Mouse (Mus musculus): ENCODE data around the gene Spag6.

DNA sequence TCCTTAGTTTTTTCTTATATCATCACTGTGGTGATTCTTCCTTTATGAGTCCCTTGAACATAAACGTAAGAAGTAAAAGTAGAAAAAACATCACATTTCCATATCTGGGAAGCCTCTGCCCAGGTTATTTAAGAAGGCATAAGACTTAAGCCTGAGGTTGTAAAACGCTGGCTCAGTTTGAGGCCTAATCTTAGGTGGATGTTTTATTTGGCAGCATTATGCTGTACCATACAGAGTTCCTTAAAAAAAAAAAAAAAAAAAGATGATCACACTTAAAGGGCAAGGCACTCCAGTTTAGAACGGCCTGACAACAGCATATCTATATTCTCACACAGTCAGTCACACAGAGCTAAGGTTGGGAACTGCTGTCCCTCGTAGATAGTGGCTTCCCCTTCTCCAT lies 32.0 kb downstream of the Spag6 start:
- TF ChIP-seq POLR2A (IDR thresholded peaks at IDR 0.05; ENCODE audit: borderline replicate concordance, insufficient read depth, low read length) (no peak), CTCF (IDR thresholded peaks at IDR 0.05; ENCODE audit: borderline replicate concordance, insufficient read depth, low read depth, low read length) (no peak)

Data from cerebellum, adult 2 months (tissue).